Mouse (Mus musculus) limb, embryonic 15.5 days (tissue): ENCODE measurements around the gene Abr. TPM values are rescaled to one million over a fixed set of nuclear protein-coding genes. Genes with fewer than 3 reads are reported as not detected.
A peak's percentile ranks its signal among the peaks of the same experiment; 100 is the strongest.

Experiments used
- ATAC-seq: fragments of 200-750 bp; cut with Nextera tagmentation; 2 replicates; pipeline ENCODE4 v1.8.0; 2017; ENCODE audit warnings: low read depth, moderate TSS enrichment; ENCODE audit not compliant: insufficient number of reproducible peaks, low FRiP score, low TSS enrichment
- H3K27ac ChIP-seq: fragments of 300-500 bp; sonication (generic); 2 replicates; pipeline ENCODE4 v1.5.1; 2015; ENCODE audit warnings: moderate library complexity, mild to moderate bottlenecking, inconsistent platforms
- H3K27me3 ChIP-seq: fragments of 300-500 bp; sonication (generic); 2 replicates; pipeline ENCODE4 v1.6.1; 2015; ENCODE audit warnings: inconsistent platforms
- H3K36me3 ChIP-seq: fragments of 300-500 bp; sonication (generic); 2 replicates; pipeline ENCODE4 v1.6.1; 2015; ENCODE audit warnings: inconsistent platforms
- H3K4me1 ChIP-seq: fragments of 300-500 bp; sonication (generic); 2 replicates; pipeline ENCODE4 v1.6.1; 2015; ENCODE audit warnings: inconsistent platforms
- H3K4me2 ChIP-seq: fragments of 300-500 bp; sonication (generic); 2 replicates; pipeline ENCODE4 v1.6.1; 2015; ENCODE audit warnings: mild to moderate bottlenecking, inconsistent platforms
- H3K4me3 ChIP-seq: fragments of 300-500 bp; sonication (generic); 2 replicates; pipeline ENCODE4 v1.5.1; 2015; ENCODE audit warnings: mild to moderate bottlenecking, inconsistent platforms
- H3K9ac ChIP-seq: fragments of 300-500 bp; sonication (generic); 2 replicates; pipeline ENCODE4 v1.6.1; 2015; ENCODE audit warnings: inconsistent platforms
- H3K9me3 ChIP-seq: fragments of 300-500 bp; sonication (generic); 2 replicates; pipeline ENCODE4 v1.6.1; 2016; ENCODE audit warnings: inconsistent platforms
- WGBS: fragments of 180-500 bp; shearing (Covaris S2); methylation state at CpG from one replicate; pipeline ENCODE4 v1.1.7; 2015; 5-methylcytosine and 5-hydroxymethylcytosine counted together
- polyA plus RNA-seq: library from polyadenylated mRNA; unstranded; fragments of >200 nt; fragmentation: Nextera tagmentation; extraction: Ambion mirVana; gene quantifications from 2 replicates; pipeline ENCODE4 v1.2.1, GENCODE M21; 2015

Abr gene
- polyA plus RNA-seq, 1 experiment from 2014 or later, result 31.9 TPM

DNA sequence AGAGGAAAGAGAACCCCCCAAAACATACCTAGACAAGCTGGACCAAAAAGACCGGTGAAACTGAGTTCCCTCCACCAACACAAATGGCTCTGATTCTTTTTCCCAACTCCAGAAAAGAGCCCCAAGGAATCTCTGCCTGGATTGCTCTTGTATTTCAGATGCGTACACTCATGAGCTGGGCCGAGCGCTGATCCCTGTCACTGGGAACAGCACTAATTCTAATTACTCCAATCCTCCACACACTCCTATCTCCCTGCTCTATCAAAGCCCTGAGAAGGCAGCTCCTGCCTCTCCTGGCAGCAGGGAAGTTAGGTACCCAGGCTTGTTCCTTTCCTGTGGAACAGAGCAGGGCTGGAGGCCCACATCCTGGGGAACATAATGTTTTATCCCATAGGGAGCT, 114.0 kb downstream of the Abr start:
- no peak overlapping the region for H3K4me2 ChIP-seq
- no peaks in the 10 kb centered on the region for H3K9me3 ChIP-seq
- H3K9ac ChIP-seq, result no peak overlapping the region
- H3K27ac ChIP-seq, result no peak overlapping the region
- 70% methylated on average over 4 of the region's 4 CpGs for WGBS
- H3K36me3 ChIP-seq, result no peaks in the 10 kb centered on the region
- H3K27me3 ChIP-seq, result no peaks in the 10 kb centered on the region
- peaks cover 35% of the 10 kb centered on the region for H3K4me1 ChIP-seq
- no peak for ATAC-seq
- no peak overlapping the region for H3K4me3 ChIP-seq

DNA sequence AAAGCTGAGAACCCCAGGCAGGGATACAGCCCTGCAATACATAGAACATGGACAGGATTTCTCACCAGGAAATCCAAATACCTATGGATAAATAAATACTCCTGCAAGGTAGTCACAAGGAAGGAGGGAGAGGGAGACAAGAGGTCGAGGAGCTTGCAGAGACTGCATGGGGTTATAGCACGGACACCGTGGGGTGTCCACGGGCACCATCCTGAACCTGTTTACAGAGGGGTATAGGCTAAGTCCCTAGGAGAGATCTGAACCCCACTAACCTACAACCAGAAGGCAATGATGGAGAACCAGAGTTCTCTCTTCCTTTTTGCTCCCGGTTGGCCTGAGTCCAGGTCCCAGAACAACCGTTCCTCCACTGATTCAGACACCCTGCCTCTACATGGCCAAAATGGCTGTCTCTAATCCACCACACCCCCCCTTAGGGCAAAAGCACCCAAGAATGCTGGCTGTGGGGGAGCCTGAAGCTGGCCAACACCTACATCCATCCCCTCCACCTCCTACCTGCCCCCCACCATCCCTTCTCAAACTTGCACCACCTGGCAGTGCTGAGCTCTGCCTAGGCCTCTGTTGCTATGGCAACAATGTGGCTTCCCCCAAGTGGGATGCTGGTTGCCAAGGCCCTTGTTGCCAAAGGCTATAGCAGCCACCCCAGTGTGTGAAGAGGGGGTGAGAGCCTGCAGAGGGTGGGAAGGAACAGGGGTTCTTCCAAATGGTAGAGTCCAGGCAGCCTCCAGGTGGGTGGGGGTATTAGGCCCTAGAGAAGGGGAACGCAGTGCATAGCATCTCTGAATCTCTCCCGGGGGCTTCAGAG, 114.6 kb downstream of the Abr start:
- Histone ChIP-seq H3K4me3 (no peak overlapping the region), H3K4me2 (no peak overlapping the region), H3K4me1 (peaks cover 35% of the 10 kb centered on the region), H3K9me3 (no peaks in the 10 kb centered on the region), H3K36me3 (no peaks in the 10 kb centered on the region), H3K27me3 (no peaks in the 10 kb centered on the region), H3K27ac (no peak overlapping the region), H3K9ac (no peak overlapping the region)
- 75% methylated on average over 8 of the region's 8 CpGs for WGBS
- ATAC-seq, result no peak

DNA sequence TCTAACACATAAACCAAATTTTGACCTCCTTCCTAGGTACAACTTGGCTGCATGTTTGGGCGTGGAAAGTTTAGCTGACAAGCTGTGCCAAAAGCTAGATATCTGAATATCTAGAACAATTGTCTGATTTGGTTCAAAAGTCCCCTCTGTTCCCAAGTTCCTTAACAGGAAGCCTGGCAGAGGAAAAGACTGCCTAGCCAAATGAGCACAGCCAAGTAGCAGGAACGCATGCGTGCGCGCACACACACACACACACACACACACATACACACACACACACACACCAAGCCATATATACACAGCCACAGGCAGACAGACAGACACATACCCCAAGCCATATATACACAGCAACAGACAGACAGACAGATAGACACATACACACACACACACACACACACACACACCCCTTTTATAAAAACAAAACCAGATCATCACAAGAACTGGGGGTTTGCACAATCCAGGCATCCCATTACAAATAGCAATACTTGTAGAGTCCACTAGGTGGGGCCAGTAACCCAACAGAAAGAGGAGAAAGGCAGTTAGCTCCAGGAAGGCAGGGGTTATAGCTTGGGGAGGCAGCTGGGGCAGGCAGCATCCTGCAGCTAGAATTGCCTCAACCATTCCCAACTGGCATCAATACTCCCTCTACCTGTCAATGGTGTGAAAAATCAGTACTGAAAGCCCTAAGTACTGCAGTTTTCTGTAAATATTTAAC, 115.4 kb downstream of the Abr start:
- ATAC-seq, result no peak
- H3K36me3 ChIP-seq, result no peaks in the 10 kb centered on the region
- peaks cover 33% of the 10 kb centered on the region for H3K4me1 ChIP-seq
- no peak overlapping the region for H3K27ac ChIP-seq
- 77% methylated on average over 5 of the region's 5 CpGs for WGBS
- no peaks in the 10 kb centered on the region for H3K27me3 ChIP-seq
- H3K4me3 ChIP-seq, result no peak overlapping the region
- H3K4me2 ChIP-seq, result no peak overlapping the region
- H3K9me3 ChIP-seq, result no peaks in the 10 kb centered on the region
- H3K9ac ChIP-seq, result no peak overlapping the region

DNA sequence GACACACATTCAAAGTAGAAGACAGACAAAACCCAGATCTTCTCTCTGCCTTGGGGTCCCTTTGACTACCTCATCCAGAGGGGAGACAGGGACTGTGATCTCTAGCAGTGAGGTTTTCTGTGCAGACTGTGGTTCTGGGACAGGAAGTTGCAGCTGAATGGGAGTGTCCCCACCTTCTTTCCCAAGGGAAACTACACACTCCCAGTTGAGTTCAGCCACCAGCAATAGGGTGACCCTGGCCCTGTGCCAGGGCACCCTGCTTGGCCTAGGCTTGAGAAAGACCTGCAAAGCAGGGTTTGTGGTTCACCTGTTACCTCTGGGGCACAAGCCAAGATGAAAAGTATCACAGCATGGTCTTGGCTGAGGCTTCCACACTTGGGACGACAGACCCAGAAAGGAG, 117.0 kb downstream of the Abr start:
- no peak for ATAC-seq
- Histone ChIP-seq H3K27me3 (no peaks in the 10 kb centered on the region), H3K27ac (no peak overlapping the region), H3K36me3 (no peaks in the 10 kb centered on the region), H3K4me1 (peaks cover 30% of the 10 kb centered on the region), H3K9ac (0 out of 2 replicates have a peak overlapping the region, but pooled peaks have one; percentile 7), H3K9me3 (no peaks in the 10 kb centered on the region), H3K4me3 (no peak overlapping the region), H3K4me2 (no peak overlapping the region)
- WGBS, result 81% methylated on average over 1 of the region's 1 CpGs

DNA sequence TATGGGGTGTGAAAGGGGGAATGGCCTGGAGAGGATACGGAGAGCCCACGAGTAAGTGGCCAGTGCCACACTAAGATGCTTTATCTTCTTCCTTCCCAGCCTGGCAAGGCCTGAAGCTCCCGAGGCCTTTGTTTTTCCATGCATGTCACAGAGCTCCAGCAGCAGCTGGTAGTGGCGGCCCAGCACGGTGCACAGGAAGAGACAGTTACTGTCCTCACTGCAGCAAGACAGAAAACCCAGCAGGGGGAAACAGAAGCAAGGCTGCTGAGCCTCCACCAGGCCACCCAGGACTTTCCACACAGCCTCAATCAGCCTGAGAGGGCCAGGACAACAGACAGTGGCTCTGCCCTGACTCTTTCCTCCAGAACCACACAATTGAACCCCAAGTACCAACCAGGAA, 118.1 kb downstream of the Abr start:
- no peak overlapping the region for H3K4me2 ChIP-seq
- no peaks in the 10 kb centered on the region for H3K27me3 ChIP-seq
- WGBS, result 75% methylated on average over 5 of the region's 5 CpGs
- H3K4me3 ChIP-seq, result no peak overlapping the region
- no peak overlapping the region for H3K9ac ChIP-seq
- no peaks in the 10 kb centered on the region for H3K9me3 ChIP-seq
- no peak overlapping the region for H3K27ac ChIP-seq
- no peaks in the 10 kb centered on the region for H3K36me3 ChIP-seq
- peaks cover 30% of the 10 kb centered on the region for H3K4me1 ChIP-seq
- ATAC-seq, result no peak

DNA sequence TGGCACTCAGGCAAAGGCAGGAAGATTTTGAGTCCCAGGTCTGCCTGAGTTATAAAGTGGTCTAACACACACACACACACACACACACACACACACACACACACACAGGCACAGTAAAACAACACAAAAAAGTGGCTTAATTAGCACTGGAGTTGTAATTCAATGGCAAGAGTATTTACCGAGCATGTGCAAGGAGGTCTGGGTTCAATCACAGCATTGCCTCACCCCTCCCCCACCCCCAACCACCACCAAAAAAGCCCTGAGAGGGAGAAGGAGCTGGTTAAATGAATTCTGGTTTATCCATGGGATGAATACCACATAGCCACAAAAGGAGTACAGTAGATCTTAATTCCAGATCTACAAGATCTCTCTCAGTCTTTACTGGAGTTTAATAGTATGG, 122.1 kb downstream of the Abr start:
- peaks cover 38% of the 10 kb centered on the region for H3K4me1 ChIP-seq
- 17% methylated on average over 1 of the region's 1 CpGs for WGBS

DNA sequence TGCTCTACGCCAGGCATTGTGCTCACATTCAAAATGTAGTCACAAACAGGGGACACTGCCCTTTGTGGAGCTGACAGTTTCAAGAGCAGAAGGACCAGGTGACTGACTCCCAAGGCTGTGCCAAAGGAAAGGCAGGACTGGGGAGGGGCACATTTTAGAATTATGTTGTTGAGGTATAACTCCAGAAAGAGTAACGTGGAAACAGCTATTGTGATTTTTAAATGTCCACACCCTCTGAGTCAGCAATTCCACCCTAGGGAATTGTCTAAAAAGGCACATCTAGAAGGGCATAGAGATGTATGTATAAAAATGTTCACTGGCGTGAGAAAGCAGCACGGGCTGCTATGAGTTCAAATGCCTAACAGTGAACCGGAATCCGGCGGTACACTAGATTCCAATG, 122.5 kb downstream of the Abr start:
- WGBS, result 46% methylated on average over 7 of the region's 7 CpGs
- Histone ChIP-seq H3K4me1 (peaks cover 39% of the 10 kb centered on the region), H3K4me3 (no peak overlapping the region), H3K27me3 (no peaks in the 10 kb centered on the region), H3K36me3 (no peaks in the 10 kb centered on the region), H3K9ac (no peak overlapping the region), H3K9me3 (no peaks in the 10 kb centered on the region), H3K4me2 (no peak overlapping the region), H3K27ac (no peak overlapping the region)
- ATAC-seq, result no peak

More for the DNA sequence above, 122.1 kb downstream of the Abr start:
- Histone ChIP-seq H3K9me3 (no peaks in the 10 kb centered on the region), H3K9ac (no peak overlapping the region), H3K27me3 (no peaks in the 10 kb centered on the region), H3K4me2 (no peak overlapping the region), H3K36me3 (no peaks in the 10 kb centered on the region), H3K27ac (no peak overlapping the region), H3K4me3 (no peak overlapping the region)
- ATAC-seq, result no peak

DNA sequence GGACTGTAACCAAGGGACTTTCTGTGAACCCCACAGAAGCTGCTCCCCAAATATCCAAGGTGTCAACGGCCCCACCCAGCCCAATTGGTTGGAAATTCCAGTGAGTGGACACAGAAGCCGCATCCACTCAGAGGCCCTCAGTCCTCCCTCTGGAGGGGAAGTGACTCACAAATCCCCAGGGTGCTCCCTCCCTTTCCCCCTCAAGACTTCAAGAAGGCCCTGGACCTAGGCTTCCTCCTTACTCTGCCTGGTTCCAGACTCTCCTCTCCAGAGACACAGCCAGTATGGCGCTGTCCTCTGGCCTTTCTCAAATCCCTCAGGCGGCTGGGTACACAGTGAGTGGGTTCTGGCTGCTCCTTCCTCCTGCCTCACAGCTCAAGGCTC, 124.4 kb downstream of the Abr start:
- H3K9me3 ChIP-seq, result no peaks in the 10 kb centered on the region
- 88% methylated on average over 4 of the region's 4 CpGs for WGBS
- no peak overlapping the region for H3K27ac ChIP-seq
- no peaks in the 10 kb centered on the region for H3K27me3 ChIP-seq
- no peaks in the 10 kb centered on the region for H3K36me3 ChIP-seq
- H3K9ac ChIP-seq, result no peak overlapping the region
- no peak overlapping the region for H3K4me2 ChIP-seq
- ATAC-seq, result no peak
- peaks cover 57% of the 10 kb centered on the region for H3K4me1 ChIP-seq
- no peak overlapping the region for H3K4me3 ChIP-seq

DNA sequence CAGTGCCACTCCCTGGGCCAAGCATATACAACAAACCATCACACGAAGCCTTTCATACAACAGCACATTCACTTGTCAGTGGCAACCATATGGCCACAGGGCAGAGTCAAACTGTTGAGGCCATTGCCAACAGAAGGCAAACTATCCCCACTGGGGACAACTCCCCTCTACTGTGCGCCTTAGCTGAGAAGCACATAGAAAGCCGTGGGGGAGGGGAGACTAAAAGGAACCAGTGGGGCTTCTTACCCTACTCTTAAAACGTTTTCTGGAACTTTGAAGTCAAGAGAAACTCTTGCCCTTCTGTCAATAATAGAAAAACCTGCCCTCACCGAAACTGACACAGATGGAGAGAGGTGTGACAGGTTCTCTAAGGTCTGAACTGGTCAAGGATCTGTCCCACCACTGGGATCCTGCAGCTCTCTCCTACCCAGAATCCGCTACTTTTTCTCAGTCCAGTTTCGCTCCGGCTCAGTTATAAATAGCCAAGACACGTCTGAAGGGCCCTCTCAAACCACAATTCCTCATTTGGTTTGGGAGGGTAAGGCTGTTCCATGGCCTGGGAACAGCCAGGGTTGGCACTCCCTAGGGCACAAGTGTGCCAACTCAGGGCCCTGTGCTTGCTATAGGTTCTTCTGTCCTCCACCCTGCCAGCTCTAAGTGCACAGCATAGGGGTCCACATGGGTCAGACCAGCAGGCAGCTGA, 124.9 kb downstream of the Abr start:
- H3K36me3 ChIP-seq, result no peaks in the 10 kb centered on the region
- no peaks in the 10 kb centered on the region for H3K27me3 ChIP-seq
- no peak overlapping the region; the same call in none of the 2 replicates for H3K27ac ChIP-seq
- no peak overlapping the region for H3K4me2 ChIP-seq
- WGBS, result 68% methylated on average over 9 of the region's 9 CpGs
- no peak for ATAC-seq
- H3K9ac ChIP-seq, result no peak overlapping the region
- H3K9me3 ChIP-seq, result no peaks in the 10 kb centered on the region
- no peak overlapping the region for H3K4me3 ChIP-seq
- H3K4me1 ChIP-seq, result peaks cover 62% of the 10 kb centered on the region

DNA sequence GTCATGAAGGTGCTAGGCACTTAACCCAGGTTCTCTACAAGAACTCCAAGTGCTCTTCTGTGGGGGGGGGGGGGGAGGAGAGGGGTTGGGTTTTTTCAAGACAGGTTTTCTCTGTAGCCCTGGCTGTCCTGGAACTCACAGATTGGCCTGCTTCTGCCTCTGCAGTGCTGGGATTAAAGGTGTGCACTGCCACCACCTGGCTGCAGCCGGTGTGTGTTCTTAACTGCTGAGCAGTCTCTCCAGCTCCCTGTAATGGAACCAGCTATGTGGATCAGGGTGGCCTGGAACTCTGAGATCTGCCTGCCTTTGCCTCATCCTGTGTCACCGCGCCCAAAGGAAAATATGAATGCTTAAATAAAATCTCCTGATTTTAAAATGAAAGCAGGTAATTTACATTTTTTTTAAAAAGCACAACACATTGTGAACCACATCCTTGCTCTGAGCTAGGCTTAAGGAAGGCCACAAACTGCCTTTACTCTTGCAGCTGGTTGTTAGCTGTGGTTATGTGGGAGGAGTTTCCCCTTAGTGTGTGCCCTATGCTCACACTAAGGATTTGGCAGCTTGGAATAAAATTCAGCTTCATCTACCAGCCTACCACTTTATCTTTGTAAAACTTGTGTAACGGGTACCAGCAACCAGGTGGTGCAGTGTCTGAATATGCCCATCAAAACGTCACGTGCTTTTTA, 125.9 kb downstream of the Abr start:
- 0 out of 2 replicates have a peak overlapping the region, but pooled peaks have one; percentile 17 for H3K27ac ChIP-seq
- no peak overlapping the region for H3K4me3 ChIP-seq
- no peak for ATAC-seq
- H3K9me3 ChIP-seq, result no peaks in the 10 kb centered on the region
- 40% methylated on average over 6 of the region's 6 CpGs for WGBS
- no peaks in the 10 kb centered on the region for H3K27me3 ChIP-seq
- H3K9ac ChIP-seq, result no peak overlapping the region
- 0 out of 2 replicates have a peak overlapping the region, but pooled peaks have one; percentile 78 for H3K4me2 ChIP-seq
- H3K36me3 ChIP-seq, result no peaks in the 10 kb centered on the region
- peaks cover 72% of the 10 kb centered on the region for H3K4me1 ChIP-seq

DNA sequence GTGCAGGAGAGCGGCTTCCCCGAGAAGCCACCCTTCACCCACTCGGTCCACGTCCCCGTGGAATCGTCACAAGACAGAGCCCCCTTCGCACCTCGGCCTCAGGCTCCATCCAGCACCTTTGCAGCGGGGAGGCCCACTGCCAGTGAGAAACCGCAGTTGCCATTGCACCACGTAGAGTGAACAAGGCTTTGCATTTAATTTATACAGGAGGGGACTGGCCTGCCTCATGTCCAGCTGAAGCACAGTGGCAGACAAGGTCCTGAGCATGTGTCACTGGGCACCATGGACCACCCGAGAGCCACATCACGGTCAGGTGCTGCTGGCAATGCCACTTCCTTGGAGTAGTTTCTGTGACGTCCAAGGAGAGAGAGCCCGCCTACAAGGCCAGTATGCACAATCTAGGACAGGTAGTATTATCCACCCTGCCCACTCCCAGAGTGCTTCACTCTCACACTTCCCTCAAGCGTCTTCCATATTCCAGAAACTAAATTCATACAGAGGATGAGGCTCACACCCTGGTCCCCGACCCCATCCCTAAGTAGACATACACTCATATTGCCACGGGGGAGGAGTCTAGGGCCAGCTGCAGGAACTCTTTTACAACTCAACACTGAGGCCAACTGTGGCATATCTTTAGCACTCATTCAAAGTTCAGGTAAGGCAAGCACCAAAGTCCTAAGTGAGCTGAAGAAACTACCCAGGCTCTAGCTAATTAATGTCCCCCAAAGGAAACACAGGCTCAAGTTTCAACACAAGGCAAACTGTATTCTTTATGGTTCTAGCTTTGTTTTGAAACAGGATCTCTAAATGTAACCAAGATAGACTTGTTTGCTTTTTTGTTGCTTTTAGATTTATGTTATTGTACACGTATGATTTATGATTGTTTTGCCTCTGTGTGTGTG, 126.7 kb downstream of the Abr start:
- H3K9me3 ChIP-seq, result no peaks in the 10 kb centered on the region
- H3K4me3 ChIP-seq, result peak overlapping the region; percentile 69
- peaks cover 79% of the 10 kb centered on the region for H3K4me1 ChIP-seq
- no peak for ATAC-seq
- 7% methylated on average over 19 of the region's 19 CpGs for WGBS
- H3K4me2 ChIP-seq, result peak overlapping the region; percentile 78
- H3K9ac ChIP-seq, result peak overlapping the region; percentile 87
- H3K27me3 ChIP-seq, result no peaks in the 10 kb centered on the region
- peak overlapping the region; percentile 99 for H3K27ac ChIP-seq
- H3K36me3 ChIP-seq, result no peaks in the 10 kb centered on the region
